Mouse (Mus musculus): ENCODE results near the gene Echdc2. TPM values are rescaled to one million over a fixed set of nuclear protein-coding genes. Genes with fewer than 3 reads are reported as not detected.
A peak's percentile ranks its signal among the peaks of the same experiment; 100 is the strongest.
"Not testable (repeated sequence)": the region's sequence is repeated elsewhere in the genome, so short reads cannot be mapped to it uniquely, and the experiment has no call there.

Gene Echdc2
- total RNA-seq (2021): 10 to 100 TPM; 22.1 to 27.9 TPM

- DNase-seq: peak; percentile 56
These were observed at the start of gene Echdc2 for GRCm38 (mm10) chr4:108165152-108165895. Gene Echdc2, plus strand, starts transcription at chr4:108165437.

GRCm38 (mm10) chr4:108116466-108116865, 48.8 kb upstream of the Echdc2 start:
- DNase-seq: no peak

GRCm38 (mm10) chr4:108117488-108117887, 47.7 kb upstream of the Echdc2 start:
- DNase-seq: no peak

GRCm38 (mm10) chr4:108117924-108118876, 47.0 kb upstream of the Echdc2 start:
- peak; percentile 96 for DNase-seq

GRCm38 (mm10) chr4:108124104-108124503, 41.1 kb upstream of the Echdc2 start:
- DNase-seq: no peak

GRCm38 (mm10) chr4:108126260-108126659, 39.0 kb upstream of the Echdc2 start:
- no peak for DNase-seq

- no peak for DNase-seq
These were observed 37.7 kb upstream of the Echdc2 start for GRCm38 (mm10) chr4:108127516-108127915.

GRCm38 (mm10) chr4:108128339-108128738, 36.9 kb upstream of the Echdc2 start:
- DNase-seq: no peak

- DNase-seq: no peak
These were observed 34.8 kb upstream of the Echdc2 start for GRCm38 (mm10) chr4:108130452-108130851.

- no peak for DNase-seq
These were observed 28.3 kb upstream of the Echdc2 start for GRCm38 (mm10) chr4:108136938-108137337.

GRCm38 (mm10) chr4:108143178-108143577, 22.1 kb upstream of the Echdc2 start:
- not testable (repeated sequence) for DNase-seq

- DNase-seq: no peak
These were observed 21.5 kb upstream of the Echdc2 start for GRCm38 (mm10) chr4:108143778-108144177.

- no peak for DNase-seq
These were observed 20.4 kb upstream of the Echdc2 start, which contains the start of gene Scp2 for GRCm38 (mm10) chr4:108144880-108145279. Gene Scp2, minus strand, starts transcription at chr4:108144998.

- DNase-seq: not testable (repeated sequence)
These were observed 19.7 kb upstream of the Echdc2 start for GRCm38 (mm10) chr4:108145554-108145953.

GRCm38 (mm10) chr4:108155141-108155540, 10.1 kb upstream of the Echdc2 start:
- not testable (repeated sequence) for DNase-seq

GRCm38 (mm10) chr4:108161936-108162335, 3.3 kb upstream of the Echdc2 start:
- no peak for DNase-seq

GRCm38 (mm10) chr4:108163291-108163690, 1.9 kb upstream of the Echdc2 start:
- no peak for DNase-seq

- no peak for DNase-seq
These were observed 1.6 kb downstream of the Echdc2 start for GRCm38 (mm10) chr4:108166874-108167273.

- DNase-seq: no peak
These were observed 2.8 kb downstream of the Echdc2 start for GRCm38 (mm10) chr4:108168056-108168455.

- no peak for DNase-seq
These were observed 17.0 kb downstream of the Echdc2 start for GRCm38 (mm10) chr4:108182278-108182677.

GRCm38 (mm10) chr4:108192821-108193323, 27.6 kb downstream of the Echdc2 start:
- no peak for DNase-seq

GRCm38 (mm10) chr4:108196277-108196855, 31.1 kb downstream of the Echdc2 start:
- DNase-seq: peak; percentile 44

- DNase-seq: no peak
These were observed 34.0 kb downstream of the Echdc2 start for GRCm38 (mm10) chr4:108199236-108199635.

Data from heart, postnatal 4 days (tissue).